In genomic region chr16:45158136-45158521, GRCm38 (mm10) we compare ENCODE assay signal across 8 mouse cellular contexts. TPM values are rescaled to one million over a fixed set of nuclear protein-coding genes. Genes with fewer than 3 reads are reported as not detected.
DNase-seq lines count a peak whose midpoint lies in the region; ATAC-seq and TF ChIP-seq lines count a peak whose summit lies in the region.

No protein-coding gene starts in this region.

- ATAC-seq in heart, embryonic 11.5 days (replicated peaks; ENCODE audit: insufficient number of reproducible peaks, low FRiP score, low TSS enrichment) = peak; percentile 72
- peak; percentile 83 for ATAC-seq in kidney, embryonic 16.5 days (ENCODE audit: low FRiP score, low TSS enrichment)
- peak; percentile 45; the same call in 1 of the 2 replicates for ATAC-seq in monocyte, adult 5-6 weeks (replicated peaks; ENCODE audit: insufficient number of reproducible peaks, low FRiP score, low TSS enrichment, poor library complexity, severe bottlenecking)

- DNase-seq in liver, adult 2 months (ENCODE audit: extremely low read depth, low read depth, low spot score) = peak; percentile 73
- DNase-seq in telencephalon, adult 2 months (ENCODE audit: low read depth, low spot score) = peak; percentile 38

- no peak for TF ChIP-seq POLR2A in ES-Bruce4 (IDR thresholded peaks at IDR 0.05; ENCODE audit: insufficient read depth, low read length)
- TF ChIP-seq POLR2A in liver, adult 2 months (IDR thresholded peaks at IDR 0.05; ENCODE audit: extremely low read depth, insufficient read depth, low read length) = no peak

- H3K9ac ChIP-seq in ES-Bruce4 (ENCODE audit: low read depth, poor library complexity, severe bottlenecking) = peak overlapping the region; percentile 59
- peak overlapping the region; percentile 89 for H3K9ac ChIP-seq in heart, embryonic 11.5 days (ENCODE audit: low read depth, low read length)
- peak overlapping the region; percentile 73 for H3K9ac ChIP-seq in kidney, embryonic 16.5 days (replicated peaks; ENCODE audit: low read length)
- peak overlapping the region; percentile 84 for H3K9ac ChIP-seq in liver, adult 2 months (ENCODE audit: low read depth, low read length)

- peak overlapping the region; percentile 75 for H3K4me3 ChIP-seq in ES-Bruce4 (ENCODE audit: low read depth, low read length)
- peak overlapping the region; percentile 74 for H3K4me3 ChIP-seq in brown adipose tissue, adult 24 weeks (ENCODE audit: insufficient read depth, low read depth, low read length)
- peak overlapping the region; percentile 96 for H3K4me3 ChIP-seq in erythroblast, embryonic 14.5 days (replicated peaks)
- H3K4me3 ChIP-seq in heart, embryonic 11.5 days (ENCODE audit: low read depth, low read length) = peak overlapping the region; percentile 92
- peak overlapping the region; percentile 89 for H3K4me3 ChIP-seq in kidney, embryonic 16.5 days (ENCODE audit: low read length)
- H3K4me3 ChIP-seq in liver, adult 2 months (ENCODE audit: insufficient read depth, low read depth, low read length) = peak overlapping the region; percentile 93

- TF ChIP-seq EP300 in ES-Bruce4 (IDR thresholded peaks at IDR 0.05; ENCODE audit: insufficient read depth, low read depth, low read length) = no peak

- TF ChIP-seq CTCF in ES-Bruce4 (IDR thresholded peaks at IDR 0.05; ENCODE audit: low read depth, low read length) = no peak
- TF ChIP-seq CTCF in liver, adult 2 months (IDR thresholded peaks at IDR 0.05; ENCODE audit: low read depth, low read length) = no peak

- 2% methylated on average over 20 of the region's 20 CpGs for WGBS in heart, embryonic 11.5 days (ENCODE audit: insufficient replicate concordance)
- under 1% methylated on average over 20 of the region's 20 CpGs for WGBS in kidney, embryonic 16.5 days
- whole genome bisulfite sequencing in liver, adult 2 months = 1% methylated on average over 20 of the region's 20 CpGs

- peak overlapping the region; percentile 90 for H3K4me2 ChIP-seq in heart, embryonic 11.5 days
- H3K4me2 ChIP-seq in kidney, embryonic 16.5 days (replicated peaks; ENCODE audit: low read depth, low read length) = peak overlapping the region; percentile 83

- H3K9me3 ChIP-seq in ES-Bruce4 (replicated peaks; ENCODE audit: control insufficient read depth, insufficient read depth, low read length, poor library complexity, severe bottlenecking) = no peaks in the 10 kb centered on the region
- no peaks in the 10 kb centered on the region for H3K9me3 ChIP-seq in erythroblast, embryonic 14.5 days (ENCODE audit: control insufficient read depth, low read length)
- H3K9me3 ChIP-seq in heart, embryonic 11.5 days (replicated peaks; ENCODE audit: control insufficient read depth, low read length) = no peaks in the 10 kb centered on the region
- H3K9me3 ChIP-seq in kidney, embryonic 16.5 days (ENCODE audit: low read length) = no peaks in the 10 kb centered on the region

- H3K27me3 ChIP-seq in ES-Bruce4 (ENCODE audit: control insufficient read depth, insufficient read depth, low read length, poor library complexity, severe bottlenecking) = no peaks in the 10 kb centered on the region
- no peaks in the 10 kb centered on the region for H3K27me3 ChIP-seq in erythroblast, embryonic 14.5 days (ENCODE audit: control insufficient read depth)
- no peaks in the 10 kb centered on the region for H3K27me3 ChIP-seq in heart, embryonic 11.5 days (ENCODE audit: control insufficient read depth, insufficient read depth, low read length)
- H3K27me3 ChIP-seq in kidney, embryonic 16.5 days (ENCODE audit: insufficient read depth, low read length) = no peaks in the 10 kb centered on the region
- no peaks in the 10 kb centered on the region for H3K27me3 ChIP-seq in liver, adult 2 months (ENCODE audit: control insufficient read depth, insufficient read depth, low read length)

- H3K4me1 ChIP-seq in ES-Bruce4 (ENCODE audit: control insufficient read depth, insufficient read depth, low read length) = no peaks in the 10 kb centered on the region
- H3K4me1 ChIP-seq in brown adipose tissue, adult 24 weeks (ENCODE audit: control insufficient read depth, insufficient read depth, insufficient read length, low read length) = peaks cover 6% of the 10 kb centered on the region; the same call in 1 of the 2 replicates
- H3K4me1 ChIP-seq in erythroblast, embryonic 14.5 days (ENCODE audit: control insufficient read depth) = peaks cover 25% of the 10 kb centered on the region
- H3K4me1 ChIP-seq in heart, embryonic 11.5 days (ENCODE audit: control insufficient read depth, insufficient read depth, low read length) = peaks cover 8% of the 10 kb centered on the region
- peaks cover 12% of the 10 kb centered on the region; the same call in 1 of the 2 replicates for H3K4me1 ChIP-seq in kidney, embryonic 16.5 days (ENCODE audit: insufficient read depth, low read length)
- H3K4me1 ChIP-seq in liver, adult 2 months (ENCODE audit: control insufficient read depth, insufficient read depth, low read length) = peaks cover 10% of the 10 kb centered on the region

- H3K79me2 ChIP-seq in liver, adult 2 months (ENCODE audit: control insufficient read depth, insufficient read depth, low read length) = peaks cover 6% of the 10 kb centered on the region; the same call in 1 of the 2 replicates

- H3K27ac ChIP-seq in ES-Bruce4 (ENCODE audit: insufficient read depth, low read length) = peak overlapping the region; percentile 39; the same call in 1 of the 2 replicates
- peak overlapping the region; percentile 95 for H3K27ac ChIP-seq in brown adipose tissue, adult 24 weeks (replicated peaks; ENCODE audit: low read depth, low read length)
- peak overlapping the region; percentile 95 for H3K27ac ChIP-seq in heart, embryonic 11.5 days (ENCODE audit: low read depth, low read length)
- peak overlapping the region; percentile 92 for H3K27ac ChIP-seq in kidney, embryonic 16.5 days (ENCODE audit: low read length)
- peak overlapping the region; percentile 97 for H3K27ac ChIP-seq in liver, adult 2 months (replicated peaks; ENCODE audit: insufficient read depth, low read depth, low read length)

- H3K36me3 ChIP-seq in ES-Bruce4 (ENCODE audit: control insufficient read depth, insufficient read depth, low read length, poor library complexity, severe bottlenecking) = no peaks in the 10 kb centered on the region
- peaks cover 3% of the 10 kb centered on the region; the same call in 1 of the 2 replicates for H3K36me3 ChIP-seq in erythroblast, embryonic 14.5 days (ENCODE audit: control insufficient read depth)
- no peaks in the 10 kb centered on the region for H3K36me3 ChIP-seq in heart, embryonic 11.5 days (ENCODE audit: control insufficient read depth, insufficient read depth, low read length)
- H3K36me3 ChIP-seq in kidney, embryonic 16.5 days (ENCODE audit: insufficient read depth, low read length) = no peaks in the 10 kb centered on the region
- H3K36me3 ChIP-seq in liver, adult 2 months (ENCODE audit: control insufficient read depth, insufficient read depth, low read length) = peaks cover 12% of the 10 kb centered on the region

RNA-seq across cellular contexts. Expression of gene Slc35a5, which starts 0.4 kb away (rescaled TPM):
- 20.2 and 27.2 TPM in 2 replicates for polyA plus RNA-seq in ES-Bruce4 (2011; ENCODE audit: insufficient read depth, insufficient read length, low read depth, missing spikeins)
- 13.5 and 18.6 TPM in 2 replicates for polyA plus RNA-seq in brown adipose tissue, adult 24 weeks (2012; ENCODE audit: insufficient read depth, insufficient read length, missing spikeins)
- polyA plus RNA-seq in erythroblast, embryonic 14.5 days (2012) = not detected in 2 replicates
- 14.8 and 18.8 TPM in 2 replicates for polyA plus RNA-seq in heart, embryonic 11.5 days (2014; fragmentation: Nextera tagmentation; extraction: Ambion mirVana)
- polyA plus RNA-seq in kidney, embryonic 16.5 days (2015; fragmentation: Nextera tagmentation; extraction: Ambion mirVana) = 25.3 and 26.2 TPM in 2 replicates
- total RNA-seq in liver, adult 2 months (2014; rRNA removed) = 13.2 and 16.0 TPM in 2 replicates
- polyA plus RNA-seq in liver, adult 2 months (2012; rRNA removed) = 9.5 and 10.1 TPM in 2 replicates
- total RNA-seq in monocyte, adult 5-6 weeks (2017) = 15.5 to 28.5 TPM (median 27.8 TPM) in 3 replicates

RNA-seq across cellular contexts. Expression of gene Atg3, which starts 0.5 kb away (rescaled TPM):
- 30.8 and 32.1 TPM in 2 replicates for polyA plus RNA-seq in ES-Bruce4 (2011; ENCODE audit: insufficient read depth, insufficient read length, low read depth, missing spikeins)
- polyA plus RNA-seq in brown adipose tissue, adult 24 weeks (2012; ENCODE audit: insufficient read depth, insufficient read length, missing spikeins) = 60.2 and 67.4 TPM in 2 replicates
- 0.54 and 0.65 TPM in 2 replicates for polyA plus RNA-seq in erythroblast, embryonic 14.5 days (2012)
- 34.8 and 36.8 TPM in 2 replicates for polyA plus RNA-seq in heart, embryonic 11.5 days (2014; fragmentation: Nextera tagmentation; extraction: Ambion mirVana)
- 30.9 and 37.0 TPM in 2 replicates for polyA plus RNA-seq in kidney, embryonic 16.5 days (2015; fragmentation: Nextera tagmentation; extraction: Ambion mirVana)
- 57.9 and 73.6 TPM in 2 replicates for total RNA-seq in liver, adult 2 months (2014; rRNA removed)
- 18.9 and 22.8 TPM in 2 replicates for polyA plus RNA-seq in liver, adult 2 months (2012; rRNA removed)
- total RNA-seq in monocyte, adult 5-6 weeks (2017) = 84.0 to 119 TPM (median 104 TPM) in 3 replicates

Comparison
In these comparisons a context has a peak if more than half of its experiments do, and no peak if none do; other contexts are left out.
1. Peak in every context shown above with its lines: DNase-seq, ATAC-seq, H3K4me3 ChIP-seq and H3K27ac ChIP-seq.
2. H3K27ac ChIP-seq: peak in every context shown above with its lines; median percentile 97 in liver, adult 2 months; 95 in brown adipose tissue, adult 24 weeks; 95 in heart, embryonic 11.5 days; 92 in kidney, embryonic 16.5 days; 39 in ES-Bruce4.
3. RNA of gene Slc35a5, which starts 0.4 kb away (polyA plus RNA-seq): 20.2 to 27.2 TPM in ES-Bruce4, 25.3 to 26.2 TPM in kidney, embryonic 16.5 days, 13.5 to 18.6 TPM in brown adipose tissue, adult 24 weeks, 14.8 to 18.8 TPM in heart, embryonic 11.5 days and 9.5 to 10.1 TPM in liver, adult 2 months; not detected in erythroblast, embryonic 14.5 days; every median in the first group is over 10 times any median in the second.
4. RNA of gene Atg3, which starts 0.5 kb away (polyA plus RNA-seq): 60.2 to 67.4 TPM in brown adipose tissue, adult 24 weeks, 30.9 to 37.0 TPM in kidney, embryonic 16.5 days, 34.8 to 36.8 TPM in heart, embryonic 11.5 days, 30.8 to 32.1 TPM in ES-Bruce4 and 18.9 to 22.8 TPM in liver, adult 2 months; 0.54 to 0.65 TPM in erythroblast, embryonic 14.5 days; every median in the first group is over 10 times any median in the second.